Mouse (Mus musculus) CH12.LX (cell line): ENCODE measurements around the gene Catsperz. TPM values are rescaled to one million over a fixed set of nuclear protein-coding genes. Genes with fewer than 3 reads are reported as not detected.
A peak's percentile ranks its signal among the peaks of the same experiment; 100 is the strongest.
"Not testable (repeated sequence)": the region's sequence is repeated elsewhere in the genome, so short reads cannot be mapped to it uniquely, and the experiment has no call there.

Source experiments
- DNase-seq: peaks from one replicate; pipeline ENCODE4 v3.0.0-alpha.2; 2013; ENCODE audit errors: extremely low read depth
- H3K27ac ChIP-seq: 2 replicates; pipeline ENCODE4 v1.5.1; 2012; ENCODE audit warnings: low read depth, mild to moderate bottlenecking, control low read depth, moderate library complexity; ENCODE audit not compliant: insufficient read depth
- H3K27me3 ChIP-seq: replicated peaks from 2 replicates; pipeline ENCODE3; 2012; ENCODE audit warnings: inconsistent platforms
- H3K36me3 ChIP-seq, 2 experiments: replicated peaks in 1 of 2; 2 replicates each; pipeline versions ENCODE3 to v1.6.1; 2012; ENCODE audit warnings: inconsistent platforms in 1 of 2, low read length in 1 of 2, mild to moderate bottlenecking in 1 of 2, mixed read lengths in 1 of 2, moderate library complexity in 1 of 2; ENCODE audit not compliant: control insufficient read depth in 1 of 2, insufficient read depth in 1 of 2
- H3K4me1 ChIP-seq, 2 experiments: 2 replicates each; pipeline ENCODE4 v1.6.1; 2012; ENCODE audit warnings: inconsistent platforms in 1 of 2, moderate library complexity in 1 of 2; ENCODE audit not compliant: insufficient read depth in 2 of 2, control insufficient read depth in 1 of 2
- H3K4me2 ChIP-seq: 2 replicates; pipeline ENCODE4 v1.6.1; 2012; ENCODE audit warnings: low read depth, mild to moderate bottlenecking, control low read depth; ENCODE audit not compliant: poor library complexity, insufficient read depth, severe bottlenecking
- H3K4me3 ChIP-seq, 3 experiments: fragments of 150-350 bp in 1 of 3; sonication (generic) in 1 of 3; replicated peaks in 1 of 3; 2 replicates each; pipeline versions ENCODE3 to v1.5.1; 2011 to 2012; ENCODE audit warnings: low read depth in 2 of 3, low read length in 2 of 3, mild to moderate bottlenecking in 2 of 3, moderate library complexity in 2 of 3, control low read depth in 1 of 3, improper control_type of control experiment in 1 of 3, inconsistent platforms in 1 of 3, mixed read lengths in 1 of 3; ENCODE audit not compliant: poor library complexity in 1 of 3
- H3K79me2 ChIP-seq: replicated peaks from 2 replicates; pipeline ENCODE4 v1.6.1; 2012; ENCODE audit warnings: mild to moderate bottlenecking, moderate library complexity; ENCODE audit not compliant: control insufficient read depth, poor library complexity, insufficient read depth, severe bottlenecking; ENCODE audit errors: extremely low read depth
- H3K9ac ChIP-seq: 2 replicates; pipeline ENCODE4 v1.6.1; 2012; ENCODE audit warnings: low read depth, mild to moderate bottlenecking, control low read depth, moderate library complexity; ENCODE audit not compliant: insufficient read depth
- H3K9me3 ChIP-seq: replicated peaks from 2 replicates; pipeline ENCODE3; 2012; ENCODE audit warnings: low read length, inconsistent platforms, mixed read lengths
- CHD2 ChIP-seq: IDR thresholded peaks from 2 replicates; pipeline ENCODE4 v1.6.1; 2011; ENCODE audit warnings: low read length, improper control_type of control experiment
- CTCF ChIP-seq, 2 experiments: IDR thresholded peaks in 1 of 2; conservative IDR thresholded peaks in 1 of 2; 2 replicates each; pipeline ENCODE4 v1.5.1; 2011 to 2012; ENCODE audit warnings: low read depth in 2 of 2, low read length in 2 of 2, improper control_type of control experiment in 1 of 2, inconsistent platforms in 1 of 2, mild to moderate bottlenecking in 1 of 2, moderate library complexity in 1 of 2
- JUND ChIP-seq: conservative IDR thresholded peaks from 2 replicates; pipeline ENCODE4 v1.6.1; 2011; ENCODE audit warnings: low read depth, low read length, improper control_type of control experiment
- MAX ChIP-seq: IDR thresholded peaks from 2 replicates; pipeline ENCODE4 v1.6.1; 2011; ENCODE audit warnings: low read length, improper control_type of control experiment
- MAZ ChIP-seq: IDR thresholded peaks from 2 replicates; pipeline ENCODE4 v1.6.1; 2012; ENCODE audit warnings: low read depth, mild to moderate bottlenecking, inconsistent platforms, low read length, improper control_type of control experiment, moderate library complexity
- MEF2A ChIP-seq: IDR thresholded peaks from 2 replicates; pipeline ENCODE4 v1.6.1; 2014; ENCODE audit warnings: low read depth, mild to moderate bottlenecking, inconsistent platforms, low read length, improper control_type of control experiment, borderline replicate concordance
- NELFE ChIP-seq: IDR thresholded peaks from 2 replicates; pipeline ENCODE4 v1.6.1; 2011; ENCODE audit warnings: low read depth, low read length, improper control_type of control experiment
- PAX5 ChIP-seq: IDR thresholded peaks from 2 replicates; pipeline ENCODE4 v1.6.1; 2012; ENCODE audit warnings: low read length, inconsistent platforms, mixed read lengths
- POLR2A ChIP-seq: IDR thresholded peaks from 2 replicates; pipeline ENCODE4 v1.6.1; 2011; ENCODE audit warnings: low read depth, mild to moderate bottlenecking, improper control_type of control experiment, low read length
- POLR2AphosphoS2 ChIP-seq: IDR thresholded peaks from 2 replicates; pipeline ENCODE4 v1.6.1; 2011; ENCODE audit warnings: low read depth, low read length, improper control_type of control experiment
- RCOR1 ChIP-seq: conservative IDR thresholded peaks from 2 replicates; pipeline ENCODE4 v1.6.1; 2012; ENCODE audit warnings: low read depth, mild to moderate bottlenecking, inconsistent platforms, low read length, improper control_type of control experiment
- SIN3A ChIP-seq: IDR thresholded peaks from 2 replicates; pipeline ENCODE4 v1.6.1; 2012; ENCODE audit warnings: low read length, improper control_type of control experiment, inconsistent platforms
- SMC3 ChIP-seq: IDR thresholded peaks from 2 replicates; pipeline ENCODE4 v1.6.1; 2011; ENCODE audit warnings: low read depth, low read length, improper control_type of control experiment
- TBP ChIP-seq: conservative IDR thresholded peaks from 2 replicates; pipeline ENCODE4 v1.6.1; 2011; ENCODE audit warnings: low read depth, low read length, improper control_type of control experiment
- ZC3H11A ChIP-seq: IDR thresholded peaks from 2 replicates; pipeline ENCODE4 v1.6.1; 2012; ENCODE audit warnings: low read depth, mild to moderate bottlenecking, inconsistent platforms, low read length, improper control_type of control experiment
- ZMIZ1 ChIP-seq: IDR thresholded peaks from 2 replicates; pipeline ENCODE4 v1.6.1; 2012; ENCODE audit warnings: low read depth, mild to moderate bottlenecking, inconsistent platforms, low read length, improper control_type of control experiment
- dilution Hi-C: fragments of 300-500 bp; cut with MboI; formaldehyde crosslinking; loops from 2 replicates; pipeline ENCODE4 v1.14.3; 2020; ENCODE audit warnings: low sequenced_read_pairs; ENCODE audit not compliant: extremely low pct_unique_long_range_greater_than_20kb, extremely low pct_ligation_motif_present
- in situ Hi-C: fragments of 300-500 bp; cut with MboI; formaldehyde crosslinking; loops from 3 replicates; pipeline ENCODE4 v1.14.3; 2019; ENCODE audit warnings: low sequenced_read_pairs, low pct_ligation_motif_present, low pct_unique_long_range_greater_than_20kb, mixed read lengths
- polyA plus RNA-seq: library from polyadenylated mRNA; unstranded; fragments of >175 nt; gene quantifications from 2 replicates; pipeline ENCODE4 v1.2.1, GENCODE M21; 2012; ENCODE audit warnings: low read depth; ENCODE audit not compliant: insufficient read length
- total RNA-seq, 2 experiments: library from RNA; depleted of rRNA; stranded (reverse); fragments of 300-350 nt in 1 of 2; fragments of >200 nt in 1 of 2; gene quantifications; 2 replicates each; pipeline ENCODE4 v1.2.3; 2012 to 2014

The Catsperz gene
- total and polyA plus RNA-seq, 3 experiments, result not detected

GRCm38 (mm10) chr19:6912205-6912970, 12.8 kb downstream of the Catsperz start (continued):
- TF ChIP-seq MAZ, result no peak
- no peak for TF ChIP-seq TBP

DNA sequence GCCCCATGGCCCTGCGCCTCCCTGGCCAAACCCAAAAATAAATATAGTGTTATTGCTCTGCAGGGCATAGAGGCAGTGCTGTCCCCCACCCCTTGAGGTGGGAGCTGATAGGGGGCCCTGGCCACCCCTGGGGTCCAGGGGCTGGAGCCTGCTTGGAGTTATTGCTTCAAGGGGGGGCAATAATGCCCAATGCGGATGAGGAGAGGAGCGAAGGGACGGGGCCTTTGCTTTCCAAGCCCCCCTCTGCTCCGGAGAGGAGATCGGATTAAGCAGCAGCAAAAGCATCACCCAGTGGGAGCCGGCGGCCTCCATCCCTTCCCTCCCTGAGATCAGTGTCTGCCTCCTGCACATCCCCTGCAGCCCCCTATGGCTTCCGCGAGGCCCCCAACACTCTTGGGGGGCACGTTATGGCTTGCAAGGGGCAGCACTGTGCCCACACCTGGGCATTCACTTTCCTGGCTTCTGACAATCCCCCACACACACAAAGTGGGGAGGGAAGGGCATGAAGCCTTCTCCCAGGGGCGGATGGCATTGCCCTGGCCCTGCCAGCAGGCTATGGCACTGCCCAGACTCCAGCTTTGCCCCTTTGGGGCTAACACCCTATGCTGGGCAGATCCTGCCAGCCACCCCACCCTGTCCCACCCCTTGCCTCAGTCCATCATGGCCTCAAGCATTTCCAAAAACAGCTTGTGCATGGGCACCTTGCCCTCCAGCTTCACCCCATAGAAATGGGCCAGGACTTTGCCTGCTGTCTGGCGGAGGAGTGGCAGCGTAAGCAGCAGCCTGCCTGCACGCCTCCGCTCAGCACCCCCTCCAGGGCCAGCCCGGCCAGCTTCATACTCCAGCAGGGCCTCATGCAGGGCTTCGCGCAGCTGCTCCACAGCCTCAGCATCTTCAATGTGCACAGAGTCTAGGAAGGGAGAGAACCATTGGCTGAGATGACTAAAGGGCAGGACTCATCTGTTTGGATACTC, 13.8 kb downstream of the Catsperz start:
- no peaks in the 10 kb centered on the region for H3K9me3 ChIP-seq
- H3K4me3 ChIP-seq, result peak overlapping the region in 2 of 3 experiments; percentile 10 to 41
- H3K36me3 ChIP-seq, result peaks cover 37 to 70% of the 10 kb centered on the region in 2 experiments
- H3K27ac ChIP-seq, result no peak overlapping the region
- TF ChIP-seq POLR2A (no peak; the same call in 1 of the 2 replicates), POLR2AphosphoS2 (peak; percentile 76), ZMIZ1 (0 out of 2 replicates have a peak, but pooled peaks have one; percentile 12), SIN3A (no peak), MEF2A (no peak), CTCF (conservative IDR thresholded peaks at IDR 0.05 in 1 of 2, IDR thresholded peaks at IDR 0.05 in 1 of 2; ENCODE audit: low read depth in 2 of 2, low read length in 2 of 2) (no peak), ZC3H11A (no peak), JUND (no peak), MAX (no peak), RCOR1 (no peak), PAX5 (no peak), CHD2 (no peak), NELFE (no peak), SMC3 (no peak)
- no peak for DNase-seq
- dilution Hi-C loops, result no loop called here
- H3K9ac ChIP-seq, result no peak overlapping the region
- H3K27me3 ChIP-seq, result no peaks in the 10 kb centered on the region
- peaks cover 10 to 29% of the 10 kb centered on the region in 2 experiments; a peak in 3 of 4 replicates for H3K4me1 ChIP-seq
- H3K4me2 ChIP-seq, result peak overlapping the region; percentile 63; the same call in 1 of the 2 replicates
- H3K79me2 ChIP-seq, result peaks cover 21% of the 10 kb centered on the region
- in situ Hi-C loops, result no loop called here

- in situ Hi-C loops, H3K27me3 ChIP-seq, H3K9me3 ChIP-seq, dilution Hi-C loops: not testable (repeated sequence)
- H3K27ac ChIP-seq, result peak overlapping the region; percentile 97
- H3K4me1 ChIP-seq, result peaks cover 10 to 29% of the 10 kb centered on the region in 2 experiments; a peak in 3 of 4 replicates
- DNase-seq, result peak; percentile 54
- H3K4me3 ChIP-seq, result peak overlapping the region; percentile 85 to 100 (median 92)
- peaks cover 21% of the 10 kb centered on the region for H3K79me2 ChIP-seq
- H3K4me2 ChIP-seq, result peak overlapping the region; percentile 63; the same call in 1 of the 2 replicates
- H3K9ac ChIP-seq, result peak overlapping the region; percentile 94
- peaks cover 44 to 68% of the 10 kb centered on the region in 2 experiments for H3K36me3 ChIP-seq
Observed at GRCm38 (mm10) chr19:6910306-6910705, 14.9 kb downstream of the Catsperz start.
